Mouse (Mus musculus): Measurements from ENCODE around the gene Snd1. TPM values are rescaled to one million over a fixed set of nuclear protein-coding genes. Genes with fewer than 3 reads are reported as not detected.

Gene Snd1
- polyA plus RNA-seq, 1 experiment from 2014 or later: 56.6 TPM

DNA sequence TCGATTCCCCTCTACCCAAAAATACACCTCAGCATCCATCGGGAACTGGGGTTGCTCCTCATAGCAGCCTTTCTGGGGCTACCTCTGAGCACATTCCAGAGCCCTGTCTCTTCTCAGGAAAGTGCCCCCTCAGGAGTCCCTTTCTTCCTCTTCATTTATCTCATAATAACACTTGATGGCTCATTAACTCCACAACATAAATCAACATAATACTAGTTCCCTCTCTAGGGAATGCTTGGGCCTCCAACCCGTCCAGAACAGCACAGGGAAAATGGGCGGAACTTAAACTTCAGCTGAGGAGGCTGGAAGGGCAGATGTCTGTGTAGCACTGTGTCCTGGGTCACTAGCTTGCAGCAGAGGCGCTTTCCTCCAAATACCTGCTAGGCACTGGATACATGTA, 488.2 kb downstream of the Snd1 start:
- no peaks in the 10 kb centered on the region for H3K4me1 ChIP-seq (ENCODE audit: insufficient read depth, low read depth, low read length)

DNA sequence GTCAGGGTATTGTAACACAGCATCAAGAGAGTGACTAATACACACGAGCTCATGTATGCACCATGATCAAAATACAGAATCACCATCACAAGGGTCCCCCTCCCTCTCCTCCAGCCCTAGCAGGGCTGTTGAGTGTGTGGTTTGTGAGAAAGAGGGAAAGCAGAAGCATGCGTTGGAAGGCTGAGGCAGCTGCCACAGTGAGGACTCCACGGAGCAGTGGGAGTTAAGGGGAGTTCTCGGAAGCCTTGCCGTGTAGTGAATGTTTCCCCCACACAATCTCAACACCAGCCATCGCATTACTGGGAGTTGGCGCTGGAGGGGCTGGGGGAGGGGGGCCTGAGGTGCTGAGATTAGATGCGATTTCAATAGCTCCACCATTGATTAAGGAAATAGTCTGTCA, 490.3 kb downstream of the Snd1 start:
- TF ChIP-seq EP300 (IDR thresholded peaks at IDR 0.05): no peak
- WGBS: 44% methylated on average over 8 of the region's 8 CpGs
- no peaks in the 10 kb centered on the region for H3K27me3 ChIP-seq (replicated peaks; ENCODE audit: insufficient read depth, low read length)
- DNase-seq (ENCODE audit: low spot score) (no peak), ATAC-seq (no peak)
- no peaks in the 10 kb centered on the region for H3K4me1 ChIP-seq (ENCODE audit: insufficient read depth, low read depth, low read length)
- no peak overlapping the region for H3K4me3 ChIP-seq (ENCODE audit: low read depth, low read length)
- no peaks in the 10 kb centered on the region for H3K36me3 ChIP-seq (ENCODE audit: insufficient read depth, low read length)
- H3K9ac ChIP-seq (replicated peaks; ENCODE audit: low read depth): no peak overlapping the region
- no peaks in the 10 kb centered on the region for H3K9me3 ChIP-seq (ENCODE audit: low read length)
- no peak overlapping the region for H3K27ac ChIP-seq (ENCODE audit: low read length)
- no peak overlapping the region for H3K4me2 ChIP-seq (replicated peaks; ENCODE audit: low read depth, low read length)

More for the DNA sequence above, 488.2 kb downstream of the Snd1 start:
- Histone ChIP-seq H3K4me3 (ENCODE audit: low read depth, low read length) (no peak overlapping the region), H3K9me3 (ENCODE audit: low read length) (no peaks in the 10 kb centered on the region), H3K9ac (replicated peaks; ENCODE audit: low read depth) (no peak overlapping the region), H3K27ac (ENCODE audit: low read length) (no peak overlapping the region), H3K27me3 (replicated peaks; ENCODE audit: insufficient read depth, low read length) (no peaks in the 10 kb centered on the region), H3K4me2 (replicated peaks; ENCODE audit: low read depth, low read length) (no peak overlapping the region), H3K36me3 (ENCODE audit: insufficient read depth, low read length) (no peaks in the 10 kb centered on the region)
- TF ChIP-seq EP300 (IDR thresholded peaks at IDR 0.05) (no peak), CTCF (IDR thresholded peaks at IDR 0.05) (no peak)
- no peak for ATAC-seq
- no peak for DNase-seq (ENCODE audit: low spot score)
- WGBS: 50% methylated on average over 5 of the region's 5 CpGs

DNA sequence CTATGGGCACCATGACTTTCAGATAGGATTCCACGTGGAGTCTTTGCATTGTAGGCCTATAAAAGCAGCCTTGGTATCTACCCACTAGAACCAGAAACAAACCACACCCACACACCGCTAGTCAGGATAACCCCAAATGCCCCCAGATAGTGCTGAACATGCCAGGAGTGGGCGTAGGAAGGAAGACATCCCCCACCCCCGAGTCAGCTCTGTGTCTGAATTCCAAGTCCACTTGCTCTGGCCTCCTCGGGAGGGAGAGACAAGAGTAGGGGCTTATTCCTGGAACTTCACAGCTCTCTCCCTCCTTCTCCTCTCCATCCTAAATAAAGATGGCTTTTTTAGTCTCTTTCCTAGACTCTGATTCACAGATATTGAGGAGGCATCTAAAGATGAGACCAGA, 494.7 kb downstream of the Snd1 start:
- no peak overlapping the region for H3K4me3 ChIP-seq (ENCODE audit: low read depth, low read length)
- no peak overlapping the region for H3K9ac ChIP-seq (replicated peaks; ENCODE audit: low read depth)
- no peak for TF ChIP-seq CTCF (IDR thresholded peaks at IDR 0.05)
- no peak for TF ChIP-seq EP300 (IDR thresholded peaks at IDR 0.05)
- ATAC-seq (no peak), DNase-seq (ENCODE audit: low spot score) (no peak)
- H3K27me3 ChIP-seq (replicated peaks; ENCODE audit: insufficient read depth, low read length): no peaks in the 10 kb centered on the region
- no peak overlapping the region for H3K4me2 ChIP-seq (replicated peaks; ENCODE audit: low read depth, low read length)
- WGBS: 33% methylated on average over 5 of the region's 5 CpGs
- no peaks in the 10 kb centered on the region for H3K9me3 ChIP-seq (ENCODE audit: low read length)
- no peak overlapping the region for H3K27ac ChIP-seq (ENCODE audit: low read length)
- H3K4me1 ChIP-seq (ENCODE audit: insufficient read depth, low read depth, low read length): no peaks in the 10 kb centered on the region
- H3K36me3 ChIP-seq (ENCODE audit: insufficient read depth, low read length): no peaks in the 10 kb centered on the region

DNA sequence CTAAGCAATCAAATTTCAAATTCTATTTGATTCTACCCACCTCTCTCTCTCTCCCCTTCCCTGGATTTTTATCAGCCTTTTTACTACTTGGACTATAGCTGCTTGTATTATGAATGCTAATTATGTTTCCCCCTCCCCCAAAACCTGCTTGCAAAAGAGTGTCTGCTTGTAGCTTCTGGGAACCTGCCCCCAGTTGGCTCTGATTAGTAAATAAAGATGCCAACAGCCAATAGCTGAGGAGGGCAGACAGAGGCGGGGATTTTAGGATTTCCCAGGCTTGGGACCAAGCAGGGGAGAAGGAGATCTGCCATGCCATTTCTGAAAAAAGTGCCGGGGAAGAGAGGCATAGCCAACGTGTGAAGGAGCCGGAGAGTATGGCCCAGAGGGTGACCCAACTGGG, 495.8 kb downstream of the Snd1 start:
- Histone ChIP-seq H3K9me3 (ENCODE audit: low read length) (no peaks in the 10 kb centered on the region), H3K9ac (replicated peaks; ENCODE audit: low read depth) (no peak overlapping the region), H3K27me3 (replicated peaks; ENCODE audit: insufficient read depth, low read length) (no peaks in the 10 kb centered on the region), H3K4me2 (replicated peaks; ENCODE audit: low read depth, low read length) (no peak overlapping the region), H3K4me3 (ENCODE audit: low read depth, low read length) (no peak overlapping the region), H3K4me1 (ENCODE audit: insufficient read depth, low read depth, low read length) (no peaks in the 10 kb centered on the region), H3K27ac (ENCODE audit: low read length) (no peak overlapping the region), H3K36me3 (ENCODE audit: insufficient read depth, low read length) (no peaks in the 10 kb centered on the region)
- TF ChIP-seq EP300 (IDR thresholded peaks at IDR 0.05) (no peak), CTCF (IDR thresholded peaks at IDR 0.05) (no peak)
- no peak for DNase-seq (ENCODE audit: low spot score)
- WGBS: 47% methylated on average over 4 of the region's 4 CpGs
- no peak for ATAC-seq

DNA sequence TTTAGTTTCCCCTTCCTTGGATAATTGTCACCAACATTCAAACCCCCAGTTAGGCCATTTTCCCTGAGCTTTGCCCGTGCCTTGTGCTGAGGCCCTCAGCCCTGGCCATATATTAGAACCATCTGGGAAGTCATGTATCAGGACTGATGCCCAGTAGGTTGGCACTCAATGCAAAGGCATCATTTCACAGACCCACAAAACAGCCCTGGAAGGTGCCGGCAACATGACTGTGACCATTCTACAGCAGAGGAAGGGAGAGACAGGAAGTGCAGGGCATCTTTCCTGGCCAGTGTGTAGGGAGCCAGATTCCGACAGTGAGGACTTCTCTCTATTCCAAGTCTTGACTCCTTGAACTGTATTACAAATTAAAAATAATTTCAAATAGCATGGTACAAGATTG, 499.6 kb downstream of the Snd1 start:
- Histone ChIP-seq H3K27ac (ENCODE audit: low read length) (no peak overlapping the region), H3K27me3 (replicated peaks; ENCODE audit: insufficient read depth, low read length) (no peaks in the 10 kb centered on the region), H3K9ac (replicated peaks; ENCODE audit: low read depth) (no peak overlapping the region), H3K4me1 (ENCODE audit: insufficient read depth, low read depth, low read length) (no peaks in the 10 kb centered on the region), H3K36me3 (ENCODE audit: insufficient read depth, low read length) (no peaks in the 10 kb centered on the region), H3K9me3 (ENCODE audit: low read length) (no peaks in the 10 kb centered on the region), H3K4me2 (replicated peaks; ENCODE audit: low read depth, low read length) (no peak overlapping the region), H3K4me3 (ENCODE audit: low read depth, low read length) (no peak overlapping the region)
- TF ChIP-seq EP300 (IDR thresholded peaks at IDR 0.05): no peak
- TF ChIP-seq CTCF (IDR thresholded peaks at IDR 0.05): no peak
- WGBS: 72% methylated on average over 3 of the region's 3 CpGs
- DNase-seq (ENCODE audit: low spot score) (no peak), ATAC-seq (no peak)

DNA sequence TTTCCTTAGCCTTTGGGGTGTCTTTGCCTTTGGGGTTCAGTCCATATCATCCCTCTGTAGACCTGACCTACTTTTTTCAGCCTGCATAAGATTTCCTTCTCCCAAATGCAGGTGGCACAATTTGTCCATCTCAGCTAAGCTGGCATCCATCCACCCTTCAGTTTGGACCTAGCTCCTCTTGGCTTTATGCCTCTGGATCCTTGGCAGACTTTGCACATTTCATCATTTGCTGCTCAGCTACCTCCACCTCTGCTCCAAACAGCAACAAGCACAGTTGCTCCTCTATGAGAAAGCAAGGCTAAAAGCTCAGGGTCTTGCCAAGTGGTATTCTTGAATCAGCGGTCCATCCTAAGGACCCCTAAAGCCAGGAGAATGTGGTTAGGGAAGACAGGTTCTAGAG, 500.2 kb downstream of the Snd1 start:
- 94% methylated on average over 1 of the region's 1 CpGs for WGBS
- H3K4me2 ChIP-seq (replicated peaks; ENCODE audit: low read depth, low read length): no peak overlapping the region
- H3K4me3 ChIP-seq (ENCODE audit: low read depth, low read length): no peak overlapping the region
- no peak for TF ChIP-seq CTCF (IDR thresholded peaks at IDR 0.05)
- TF ChIP-seq EP300 (IDR thresholded peaks at IDR 0.05): no peak
- DNase-seq (ENCODE audit: low spot score) (no peak), ATAC-seq (no peak)
- no peak overlapping the region for H3K9ac ChIP-seq (replicated peaks; ENCODE audit: low read depth)
- H3K4me1 ChIP-seq (ENCODE audit: insufficient read depth, low read depth, low read length): no peaks in the 10 kb centered on the region
- H3K27ac ChIP-seq (ENCODE audit: low read length): no peak overlapping the region
- no peaks in the 10 kb centered on the region for H3K9me3 ChIP-seq (ENCODE audit: low read length)
- H3K36me3 ChIP-seq (ENCODE audit: insufficient read depth, low read length): no peaks in the 10 kb centered on the region
- H3K27me3 ChIP-seq (replicated peaks; ENCODE audit: insufficient read depth, low read length): no peaks in the 10 kb centered on the region

DNA sequence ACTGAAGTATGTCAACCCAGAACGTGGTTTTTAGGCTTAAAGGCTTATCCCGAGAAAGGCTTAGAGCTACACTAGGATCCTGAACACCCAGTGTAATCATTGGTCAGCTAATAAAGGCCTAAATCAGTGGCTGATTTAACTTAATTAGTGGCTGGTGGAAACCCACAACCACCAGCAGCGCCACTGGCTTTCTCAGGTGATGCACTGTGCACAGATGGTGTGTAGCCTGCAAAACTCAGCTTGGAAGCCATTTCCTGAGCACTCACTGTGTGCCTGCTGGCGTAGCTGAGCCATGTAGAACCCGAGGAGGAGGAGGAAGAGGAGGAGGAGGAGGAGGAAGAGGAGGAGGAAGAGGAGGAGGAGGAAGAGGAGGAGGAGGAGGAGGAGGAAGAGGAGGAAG, 503.1 kb downstream of the Snd1 start:
- Histone ChIP-seq H3K27me3 (replicated peaks; ENCODE audit: insufficient read depth, low read length) (peaks cover 15% of the 10 kb centered on the region), H3K4me3 (ENCODE audit: low read depth, low read length) (no peak overlapping the region), H3K4me1 (ENCODE audit: insufficient read depth, low read depth, low read length) (no peaks in the 10 kb centered on the region), H3K9me3 (ENCODE audit: low read length) (no peaks in the 10 kb centered on the region), H3K9ac (replicated peaks; ENCODE audit: low read depth) (no peak overlapping the region), H3K4me2 (replicated peaks; ENCODE audit: low read depth, low read length) (no peak overlapping the region), H3K36me3 (ENCODE audit: insufficient read depth, low read length) (no peaks in the 10 kb centered on the region), H3K27ac (ENCODE audit: low read length) (no peak overlapping the region)
- ATAC-seq: no peak
- TF ChIP-seq EP300 (IDR thresholded peaks at IDR 0.05): no peak
- TF ChIP-seq CTCF (IDR thresholded peaks at IDR 0.05): no peak
- DNase-seq (ENCODE audit: low spot score): no peak
- WGBS: 42% methylated on average over 5 of the region's 5 CpGs

All from lung, postnatal 0 days (tissue).